Mouse (Mus musculus) small intestine, adult 2 months (tissue): ENCODE measurements at regions not wholly inside any gene's neighbourhood (a gene's known extent, or its start where the extent isn't known, plus 50 kb on each side); places are given as distances from the start of the nearest gene placed in this dataset.

Experiments
- CTCF ChIP-seq: fragments of 200-500 bp; IDR thresholded peaks from 2 replicates; pipeline ENCODE4 v1.5.1; 2012; ENCODE audit warnings: low read depth, mild to moderate bottlenecking, control low read depth, inconsistent platforms, low read length, moderate library complexity, mixed read lengths; ENCODE audit not compliant: insufficient replicate concordance, insufficient read length; ENCODE audit errors: extremely low read depth
- POLR2A ChIP-seq: fragments of 200-500 bp; IDR thresholded peaks from 2 replicates; pipeline ENCODE4 v1.6.1; 2012; ENCODE audit warnings: low read depth, mild to moderate bottlenecking, control low read depth, inconsistent platforms, low read length, moderate library complexity

- TF ChIP-seq POLR2A (no peak), CTCF (no peak)
Measured at GRCm38 (mm10) chr2:115309856-115310631, 271.5 kb upstream of the BC052040 start.
